Mouse (Mus musculus) cerebellum, adult 2 months (tissue): ENCODE results near the gene Cpt1c. TPM values are rescaled to one million over a fixed set of nuclear protein-coding genes. Genes with fewer than 3 reads are reported as not detected.

ENCODE experiments used
- DNase-seq, 2 experiments: peaks; one replicate each; pipeline ENCODE4 v3.0.0; 2021
- H3K27ac ChIP-seq: fragments of 200-500 bp; 2 replicates; pipeline ENCODE4 v1.5.1; 2012; ENCODE audit warnings: low read length, control low read depth, inconsistent platforms; ENCODE audit not compliant: insufficient read depth
- H3K27me3 ChIP-seq: fragments of 200-500 bp; 2 replicates; pipeline ENCODE4 v1.6.1; 2012; ENCODE audit warnings: inconsistent platforms, mild to moderate bottlenecking, low read length, moderate library complexity; ENCODE audit not compliant: control insufficient read depth, insufficient read depth
- H3K4me1 ChIP-seq: fragments of 200-500 bp; 2 replicates; pipeline ENCODE4 v1.6.1; 2011; ENCODE audit warnings: low read length; ENCODE audit not compliant: control insufficient read depth, insufficient read depth
- H3K4me3 ChIP-seq: fragments of 200-500 bp; replicated peaks from 2 replicates; pipeline ENCODE3; 2011; ENCODE audit warnings: mild to moderate bottlenecking, low read depth, low read length, control low read depth; ENCODE audit not compliant: insufficient read depth
- CTCF ChIP-seq: fragments of 200-500 bp; IDR thresholded peaks from 2 replicates; pipeline ENCODE4 v1.5.1; 2011; ENCODE audit warnings: low read depth, mild to moderate bottlenecking, control low read depth, low read length, moderate library complexity, borderline replicate concordance; ENCODE audit not compliant: insufficient read depth
- POLR2A ChIP-seq: fragments of 200-500 bp; IDR thresholded peaks from 2 replicates; pipeline ENCODE4 v1.6.1; 2011; ENCODE audit warnings: low read length, control low read depth, borderline replicate concordance; ENCODE audit not compliant: insufficient read depth
- WGBS: fragments of 180-500 bp; shearing (Covaris S2); methylation state at CpG from one replicate; pipeline ENCODE4 v1.1.7; 2018; 5-methylcytosine and 5-hydroxymethylcytosine counted together
- polyA plus RNA-seq: library from polyadenylated mRNA; depleted of rRNA; stranded (reverse); fragments of >200 nt; gene quantifications from 2 replicates; pipeline ENCODE4 v1.2.3, GENCODE M21; 2012; rRNA removed

Gene Cpt1c
- polyA plus RNA-seq, 1 experiment, result 129 TPM

DNA sequence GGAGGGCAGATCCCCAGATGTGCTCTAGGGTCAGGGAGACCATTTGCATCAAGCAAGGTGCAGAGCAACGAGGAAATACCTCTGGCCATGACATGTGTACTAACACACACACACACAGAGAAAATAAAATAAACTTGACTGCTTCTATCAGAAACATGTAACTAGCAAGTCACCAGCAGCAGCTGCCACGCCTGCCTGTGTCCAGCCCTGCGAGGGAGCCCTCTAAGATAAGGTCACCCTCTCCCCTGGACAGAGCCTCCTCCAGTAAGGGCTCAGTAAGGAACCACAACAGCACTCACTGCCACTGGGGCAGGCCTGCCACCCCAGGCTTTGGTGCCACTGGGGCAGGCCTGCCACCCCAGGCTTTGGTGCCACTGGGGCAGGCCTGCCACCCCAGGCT, 56.4 kb downstream of the Cpt1c start:
- H3K4me1 ChIP-seq, result peaks cover 13% of the 10 kb centered on the region
- H3K4me3 ChIP-seq, result no peak overlapping the region
- 81% methylated on average over 3 of the region's 3 CpGs for WGBS
- H3K27ac ChIP-seq, result no peak overlapping the region
- peak in 1 of 2 experiments; percentile 7 for DNase-seq
- no peak for TF ChIP-seq POLR2A
- no peak for TF ChIP-seq CTCF
- no peaks in the 10 kb centered on the region for H3K27me3 ChIP-seq

DNA sequence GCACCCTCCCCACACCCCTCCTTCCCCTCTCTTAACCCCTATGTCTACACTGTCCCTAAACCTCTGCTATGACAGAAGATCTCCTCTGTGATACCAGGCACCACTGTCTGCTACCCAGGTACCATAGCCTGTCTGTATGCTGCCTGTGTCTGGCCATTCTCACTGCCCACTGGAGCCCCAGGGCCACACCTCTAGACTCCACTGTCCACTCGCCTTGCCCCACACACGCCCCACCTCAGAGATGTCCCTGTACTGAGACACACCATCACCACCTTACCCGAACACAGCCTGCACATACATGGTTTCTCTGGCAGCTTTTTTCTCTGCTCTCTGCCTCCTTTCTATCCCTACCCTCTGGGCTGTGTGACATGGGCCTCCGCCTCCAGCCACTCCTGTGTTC, 57.8 kb downstream of the Cpt1c start:
- TF ChIP-seq CTCF, result no peak
- TF ChIP-seq POLR2A, result no peak
- DNase-seq, result no peak
- Histone ChIP-seq H3K4me3 (no peak overlapping the region), H3K27ac (no peak overlapping the region), H3K27me3 (no peaks in the 10 kb centered on the region), H3K4me1 (peaks cover 13% of the 10 kb centered on the region)
- 85% methylated on average over 4 of the region's 4 CpGs for WGBS

DNA sequence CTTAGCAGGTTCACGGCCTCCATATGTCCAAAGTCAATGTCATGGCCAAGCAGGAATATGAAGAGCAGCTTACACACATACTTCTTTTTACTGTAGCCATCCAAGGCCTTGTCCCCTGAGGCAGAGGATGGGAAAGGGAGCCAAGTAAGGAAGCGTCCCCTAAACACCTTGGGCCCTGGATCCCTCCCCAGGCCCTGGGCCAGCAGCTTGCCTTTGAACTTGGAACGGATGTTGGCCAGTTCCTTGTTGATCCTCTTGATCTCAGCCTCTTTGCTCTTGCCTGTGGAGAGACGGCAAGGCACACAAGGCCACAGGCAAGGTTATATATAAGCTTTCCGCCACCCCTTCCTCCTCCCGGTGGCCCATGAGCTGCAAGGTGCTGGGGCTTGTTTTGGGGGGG, 58.5 kb downstream of the Cpt1c start:
- H3K27ac ChIP-seq, result no peak overlapping the region
- WGBS, result 49% methylated on average over 6 of the region's 6 CpGs
- no peak overlapping the region for H3K4me3 ChIP-seq
- DNase-seq, result peak in 1 of 2 experiments; percentile 12
- peaks cover 13% of the 10 kb centered on the region for H3K4me1 ChIP-seq
- H3K27me3 ChIP-seq, result no peaks in the 10 kb centered on the region
- TF ChIP-seq CTCF (no peak), POLR2A (no peak)

DNA sequence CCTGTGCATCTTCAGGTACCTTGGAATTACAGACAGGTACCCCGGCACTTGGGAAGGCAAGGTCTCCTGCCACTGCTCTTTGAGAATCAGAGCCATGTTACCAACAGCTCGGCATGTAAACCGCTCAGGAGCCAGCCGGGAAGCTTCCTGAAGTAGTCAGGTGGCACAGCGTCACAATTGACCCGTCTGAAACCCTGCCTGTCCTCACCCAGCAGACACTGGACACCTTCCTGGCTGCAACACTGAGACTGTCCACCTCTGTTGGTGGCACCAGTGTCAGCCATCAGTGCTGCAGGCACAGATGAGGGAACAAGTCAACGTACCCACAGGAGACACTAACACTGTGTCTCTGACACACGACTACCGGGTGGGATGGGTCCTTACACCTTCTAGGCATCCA, 59.3 kb downstream of the Cpt1c start:
- no peaks in the 10 kb centered on the region for H3K27me3 ChIP-seq
- peak in 1 of 2 experiments; percentile 12 for DNase-seq
- H3K4me3 ChIP-seq, result no peak overlapping the region
- H3K27ac ChIP-seq, result no peak overlapping the region
- no peak for TF ChIP-seq POLR2A
- no peak for TF ChIP-seq CTCF
- WGBS, result 90% methylated on average over 9 of the region's 9 CpGs
- peaks cover 13% of the 10 kb centered on the region for H3K4me1 ChIP-seq

DNA sequence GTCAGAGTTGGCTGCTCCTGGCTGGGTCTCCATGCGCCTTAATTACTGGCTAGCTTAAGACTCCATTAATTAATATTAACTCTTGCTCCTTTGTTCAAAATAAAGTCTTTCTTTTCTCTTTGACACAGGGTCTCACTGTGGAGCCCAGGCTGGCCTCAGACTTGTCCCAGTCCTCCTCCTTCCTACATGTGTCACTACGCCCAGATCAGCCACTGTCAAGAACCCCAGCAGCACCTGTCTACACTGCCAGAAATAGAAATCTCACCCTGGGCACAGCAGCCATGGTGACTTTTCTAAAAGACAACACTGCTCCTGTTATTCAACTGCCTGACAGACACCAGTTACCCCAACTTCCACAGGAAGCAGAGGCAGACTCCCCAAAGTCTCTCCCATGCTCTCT, 60.3 kb downstream of the Cpt1c start:
- Histone ChIP-seq H3K27me3 (no peaks in the 10 kb centered on the region), H3K4me3 (no peak overlapping the region), H3K4me1 (peaks cover 13% of the 10 kb centered on the region), H3K27ac (no peak overlapping the region)
- WGBS, result 86% methylated on average over 2 of the region's 2 CpGs
- TF ChIP-seq CTCF (no peak), POLR2A (no peak)
- no peak for DNase-seq

Other genes starting within 250 kb of the Cpt1c start
- 37.4 and 39.1 TPM in 2 replicates for gene Vrk3, start 226.4 kb downstream of the Cpt1c start, polyA plus RNA-seq
- gene Zfp473, start 223.8 kb downstream of the Cpt1c start, polyA plus RNA-seq, result 0.71 and 0.79 TPM in 2 replicates
- gene Nup62, start 158.8 kb downstream of the Cpt1c start, polyA plus RNA-seq, result 28.9 and 29.4 TPM in 2 replicates
- 1.4 and 1.9 TPM in 2 replicates for gene Il4i1, start 158.5 kb downstream of the Cpt1c start, polyA plus RNA-seq
- gene Atf5, start 158.2 kb downstream of the Cpt1c start, polyA plus RNA-seq, result 19.6 and 23.8 TPM in 2 replicates
- gene Akt1s1, start 125.9 kb downstream of the Cpt1c start, polyA plus RNA-seq, result 78.3 and 83.6 TPM in 2 replicates
- gene Tbc1d17, start 125.8 kb downstream of the Cpt1c start, polyA plus RNA-seq, result 119 and 123 TPM in 2 replicates
- gene Pnkp, start 117.7 kb downstream of the Cpt1c start, polyA plus RNA-seq, result 38.3 and 46.7 TPM in 2 replicates
- 355 and 364 TPM in 2 replicates for gene Ptov1, start 105.1 kb downstream of the Cpt1c start, polyA plus RNA-seq
- gene Med25, start 82.1 kb downstream of the Cpt1c start, polyA plus RNA-seq, result 105 and 117 TPM in 2 replicates
- gene Fuz, start 78.8 kb downstream of the Cpt1c start, polyA plus RNA-seq, result 29.0 and 31.9 TPM in 2 replicates
- gene Ap2a1, start 45.4 kb downstream of the Cpt1c start, polyA plus RNA-seq, result 216 and 229 TPM in 2 replicates
- gene Tsks, start 31.6 kb downstream of the Cpt1c start, polyA plus RNA-seq, result 0.16 and 0.40 TPM in 2 replicates
- 225 and 227 TPM in 2 replicates for gene Prmt1, start 11.7 kb upstream of the Cpt1c start, polyA plus RNA-seq
- gene Irf3, start 22.8 kb upstream of the Cpt1c start, polyA plus RNA-seq, result 126 and 130 TPM in 2 replicates
- gene Bcl2l12, start 23.9 kb upstream of the Cpt1c start, polyA plus RNA-seq, result 6.0 and 6.4 TPM in 2 replicates
- gene Scaf1, start 41.5 kb upstream of the Cpt1c start, polyA plus RNA-seq, result 115 and 120 TPM in 2 replicates
- gene Rras, start 43.1 kb upstream of the Cpt1c start, polyA plus RNA-seq, result 29.7 and 29.9 TPM in 2 replicates
- gene Prr12, start 78.0 kb upstream of the Cpt1c start, polyA plus RNA-seq, result 22.6 and 23.3 TPM in 2 replicates
- gene Nosip, start 87.6 kb upstream of the Cpt1c start, polyA plus RNA-seq, result 106 and 112 TPM in 2 replicates
- 23.3 and 23.7 TPM in 2 replicates for gene Prrg2, start 87.8 kb upstream of the Cpt1c start, polyA plus RNA-seq
- gene Rcn3, start 117.4 kb upstream of the Cpt1c start, polyA plus RNA-seq, result 7.6 and 8.6 TPM in 2 replicates
- 32.1 and 33.7 TPM in 2 replicates for gene Fcgrt, start 129.0 kb upstream of the Cpt1c start, polyA plus RNA-seq
- 392 and 433 TPM in 2 replicates for gene Rps11, start 149.6 kb upstream of the Cpt1c start, polyA plus RNA-seq
- 1,090 and 1,228 TPM in 2 replicates for gene Rpl13a, start 153.9 kb upstream of the Cpt1c start, polyA plus RNA-seq
- gene Gm45713, start 161.4 kb upstream of the Cpt1c start, polyA plus RNA-seq, result 0.16 TPM in 1 of 2 replicates, not detected in the other
- gene Flt3l, start 161.6 kb upstream of the Cpt1c start, polyA plus RNA-seq, result 24.4 and 28.4 TPM in 2 replicates
- gene Pih1d1, start 179.5 kb upstream of the Cpt1c start, polyA plus RNA-seq, result 52.3 and 53.1 TPM in 2 replicates
- 17.2 and 18.0 TPM in 2 replicates for gene Aldh16a1, start 179.7 kb upstream of the Cpt1c start, polyA plus RNA-seq
- gene Slc17a7, start 189.1 kb upstream of the Cpt1c start, polyA plus RNA-seq, result 397 and 476 TPM in 2 replicates
- 0.54 and 0.57 TPM in 2 replicates for gene Gfy, start 204.7 kb upstream of the Cpt1c start, polyA plus RNA-seq
- gene Pth2, start 206.1 kb upstream of the Cpt1c start, polyA plus RNA-seq, result not detected in 2 replicates
- 1.9 and 2.4 TPM in 2 replicates for gene Ccdc155, start 230.0 kb upstream of the Cpt1c start, polyA plus RNA-seq
- gene Dkkl1, start 237.3 kb upstream of the Cpt1c start, polyA plus RNA-seq, result 0.36 and 0.51 TPM in 2 replicates
- 4.7 and 5.0 TPM in 2 replicates for gene Tead2, start 240.9 kb upstream of the Cpt1c start, polyA plus RNA-seq